Mouse (Mus musculus): ENCODE measurements around the gene Esrp2. TPM values are rescaled to one million over a fixed set of nuclear protein-coding genes. Genes with fewer than 3 reads are reported as not detected.

Gene Esrp2
- total RNA-seq (2021) = not detected
- long read RNA-seq, experiment 1 = 0 reads
- long read RNA-seq, experiment 2 = 0 reads

GRCm38 (mm10) chr8:106136156-106137130 lies at the start of gene Esrp2:
TSS of gene Esrp2 (minus strand) at chr8:106136974.
- peak in 1 of 2 experiments; percentile 37 for DNase-seq (ENCODE audit: low spot score in 2 of 2)

- no peak for DNase-seq (ENCODE audit: low spot score in 2 of 2)
Measured at GRCm38 (mm10) chr8:106186394-106186793, 49.6 kb upstream of the Esrp2 start.

- DNase-seq (ENCODE audit: low spot score in 2 of 2) = peak; percentile 17 to 22
Measured at GRCm38 (mm10) chr8:106185628-106186270, 49.0 kb upstream of the Esrp2 start.

GRCm38 (mm10) chr8:106178428-106178827 lies 41.7 kb upstream of the Esrp2 start:
- DNase-seq (ENCODE audit: low spot score in 2 of 2) = no peak

- DNase-seq (ENCODE audit: low spot score in 2 of 2) = no peak
Measured at GRCm38 (mm10) chr8:106177594-106177993, 40.8 kb upstream of the Esrp2 start.

GRCm38 (mm10) chr8:106176891-106177290 lies 40.1 kb upstream of the Esrp2 start:
- DNase-seq (ENCODE audit: low spot score in 2 of 2) = no peak

- DNase-seq (ENCODE audit: low spot score in 2 of 2) = no peak
Measured at GRCm38 (mm10) chr8:106173566-106173965, 36.8 kb upstream of the Esrp2 start.

GRCm38 (mm10) chr8:106169934-106170480 lies 33.2 kb upstream of the Esrp2 start:
- no peak for DNase-seq (ENCODE audit: low spot score in 2 of 2)

- peak in 1 of 2 experiments; percentile 25 for DNase-seq (ENCODE audit: low spot score in 2 of 2)
Measured at GRCm38 (mm10) chr8:106169017-106169933, 32.5 kb upstream of the Esrp2 start.

- peak; percentile 85 to 92 for DNase-seq (ENCODE audit: low spot score in 2 of 2)
Measured at GRCm38 (mm10) chr8:106168356-106169016, 31.7 kb upstream of the Esrp2 start, which contains the start of gene Slc7a6. TSS of gene Slc7a6 (plus strand) at chr8:106168857.

- peak; percentile 75 to 83 for DNase-seq (ENCODE audit: low spot score in 2 of 2)
Measured at GRCm38 (mm10) chr8:106165460-106165859, 28.7 kb upstream of the Esrp2 start.

GRCm38 (mm10) chr8:106163251-106163650 lies 26.5 kb upstream of the Esrp2 start:
- DNase-seq (ENCODE audit: low spot score in 2 of 2) = no peak

GRCm38 (mm10) chr8:106159876-106160275 lies 23.1 kb upstream of the Esrp2 start:
- DNase-seq (ENCODE audit: low spot score in 2 of 2) = no peak

- no peak for DNase-seq (ENCODE audit: low spot score in 2 of 2)
Measured at GRCm38 (mm10) chr8:106158381-106158780, 21.6 kb upstream of the Esrp2 start.

- DNase-seq (ENCODE audit: low spot score in 2 of 2) = no peak
Measured at GRCm38 (mm10) chr8:106157419-106157818, 20.6 kb upstream of the Esrp2 start.

- DNase-seq (ENCODE audit: low spot score in 2 of 2) = no peak
Measured at GRCm38 (mm10) chr8:106152876-106153275, 16.1 kb upstream of the Esrp2 start.

GRCm38 (mm10) chr8:106151041-106151440 lies 14.3 kb upstream of the Esrp2 start:
- DNase-seq (ENCODE audit: low spot score in 2 of 2) = no peak

GRCm38 (mm10) chr8:106150653-106151000 lies 13.9 kb upstream of the Esrp2 start:
- no peak for DNase-seq (ENCODE audit: low spot score in 2 of 2)

- peak; percentile 92 to 94 for DNase-seq (ENCODE audit: low spot score in 2 of 2)
Measured at GRCm38 (mm10) chr8:106149801-106150652, 13.3 kb upstream of the Esrp2 start, which contains the start of gene Pla2g15. TSS of gene Pla2g15 (plus strand) at chr8:106150399.
